Mouse (Mus musculus) adrenal gland, postnatal 25 days (tissue): ENCODE measurements around the gene Lta. TPM values are rescaled to one million over a fixed set of nuclear protein-coding genes. Genes with fewer than 3 reads are reported as not detected.
"Not testable (repeated sequence)": the region's sequence is repeated elsewhere in the genome, so short reads cannot be mapped to it uniquely, and the experiment has no call there.

Source experiments
- DNase-seq: peaks from one replicate; pipeline ENCODE4 v3.0.0; 2021; ENCODE audit warnings: mixed read lengths
- total RNA-seq: library from RNA; stranded (reverse); gene quantifications from 2 replicates; pipeline ENCODE4 v1.2.3, GENCODE M21; 2021

The Lta gene
- total RNA-seq, 1 experiment from 2014 or later: 0.30 TPM

DNA sequence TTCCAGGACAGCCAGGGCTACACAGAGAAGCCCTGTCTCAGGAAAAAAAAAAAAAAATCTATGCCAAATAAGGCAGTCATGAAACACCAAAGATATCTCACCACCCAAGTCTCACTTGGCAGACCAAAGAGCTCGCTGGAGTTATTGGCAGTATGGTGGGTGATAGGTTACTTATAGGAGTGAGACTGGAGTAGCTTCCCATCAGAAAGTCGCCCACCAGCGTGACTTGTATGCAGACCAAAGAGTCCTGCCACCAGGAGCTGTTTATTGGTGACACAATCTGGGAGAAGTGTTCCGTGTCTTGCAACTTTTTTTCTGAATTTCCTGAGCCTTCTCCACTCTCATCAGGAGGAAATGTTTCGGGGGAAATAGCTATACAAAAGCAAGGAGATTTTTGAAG lies 34.5 kb upstream of the Lta start:
- DNase-seq: no peak

DNA sequence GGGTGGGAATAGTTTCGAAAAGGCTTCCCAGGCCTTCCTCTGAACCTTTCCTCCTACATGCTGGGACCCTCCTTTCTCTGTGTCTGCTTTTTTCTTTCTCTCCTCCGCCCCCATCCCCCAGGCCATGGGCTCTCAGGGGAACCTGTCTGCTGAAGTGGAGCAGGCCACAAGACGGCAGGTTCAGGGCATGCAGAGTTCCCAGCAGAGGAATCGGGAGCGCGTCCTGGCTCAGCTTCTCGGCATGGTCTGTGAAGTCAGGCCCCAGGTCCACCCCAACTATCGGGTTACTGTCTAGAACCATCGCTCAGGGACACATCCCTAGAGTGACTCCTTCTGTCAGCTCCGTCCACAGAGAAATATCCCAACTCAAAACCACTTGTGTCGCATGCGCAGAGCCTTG lies 32.4 kb upstream of the Lta start:
- DNase-seq: no peak

DNA sequence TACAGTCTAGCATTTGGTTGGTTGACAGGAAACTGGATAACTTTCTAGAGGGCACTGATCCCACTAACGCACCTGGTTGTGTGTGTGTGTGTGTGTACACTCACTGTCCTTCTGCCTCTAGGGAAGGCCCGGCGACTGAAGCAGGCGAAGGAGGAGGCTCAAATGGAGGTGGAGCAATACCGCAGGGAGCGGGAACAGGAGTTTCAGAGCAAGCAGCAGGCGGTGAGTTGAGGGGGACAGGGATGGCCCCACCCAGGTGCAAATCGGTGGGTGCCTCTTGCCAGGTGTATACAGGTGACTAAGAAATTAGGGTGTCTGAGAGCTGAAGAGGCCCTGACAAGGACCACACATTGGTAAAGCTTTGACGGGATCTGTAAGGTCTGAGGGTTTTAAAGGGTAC lies 31.8 kb upstream of the Lta start:
- no peak for DNase-seq

DNA sequence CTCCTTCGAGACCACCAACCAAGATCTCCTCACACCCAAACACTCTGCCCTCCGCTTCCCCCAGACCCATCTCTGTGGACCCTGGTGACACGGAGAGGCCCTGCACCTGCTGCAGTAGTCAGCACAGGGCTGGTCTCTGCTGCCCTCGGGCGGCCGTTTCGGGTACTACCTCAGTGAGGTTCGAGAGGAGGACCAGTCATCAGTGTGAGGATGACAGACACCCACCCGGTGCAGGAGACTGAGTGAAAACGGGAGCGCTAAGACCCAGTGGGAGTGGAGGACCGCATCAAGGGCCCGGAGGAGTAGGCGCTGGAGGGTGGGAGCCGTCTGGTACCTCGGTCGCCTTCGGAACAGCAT lies 31.2 kb upstream of the Lta start:
- peak; percentile 98 for DNase-seq

DNA sequence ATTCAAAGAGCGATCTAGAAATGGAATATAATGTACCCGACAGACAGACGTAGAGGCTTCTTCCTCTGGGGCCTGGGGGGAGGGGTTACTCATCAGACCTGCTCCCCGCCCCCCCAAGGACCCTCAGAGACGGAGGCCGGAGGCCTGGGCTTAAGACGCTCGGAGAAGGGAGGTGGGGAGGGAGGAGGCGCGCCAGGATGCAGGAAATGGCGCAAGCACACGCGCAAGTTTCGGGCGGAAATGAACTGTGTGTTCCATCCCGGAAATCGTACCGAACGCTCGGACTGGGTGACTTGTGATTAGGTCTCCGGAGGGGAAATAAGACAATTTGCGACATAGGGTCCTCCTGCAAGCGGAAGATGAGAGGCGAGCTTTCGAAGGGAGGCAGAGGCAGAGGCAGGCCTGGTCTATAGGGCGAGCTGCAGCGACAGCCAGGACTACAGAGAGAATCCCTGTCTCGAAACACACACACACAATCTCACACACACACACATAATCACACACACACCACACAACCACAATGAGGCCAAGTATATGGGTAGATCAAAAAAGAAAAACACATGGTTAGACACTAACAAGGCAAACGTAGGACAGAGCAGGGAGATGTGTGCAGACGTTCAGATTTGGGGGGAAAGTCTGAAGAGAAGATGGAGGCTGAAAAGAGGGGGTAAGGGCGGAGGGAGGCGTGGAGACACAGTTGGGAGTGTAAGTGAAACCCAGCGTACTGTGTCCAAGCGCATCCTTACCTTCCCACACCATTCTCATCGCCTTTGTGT lies 30.7 kb upstream of the Lta start, which contains the start of gene Nfkbil1:
Nfkbil1 (minus strand) TSS at position 179 of the 776 bp plus-strand sequence.
- peak; percentile 87 for DNase-seq

- peak; percentile 58 for DNase-seq
These were observed 29.8 kb upstream of the Lta start for GRCm38 (mm10) chr17:35234903-35235302.

- DNase-seq: not testable (repeated sequence)
These were observed 28.9 kb upstream of the Lta start for GRCm38 (mm10) chr17:35234090-35234489.

- no peak for DNase-seq
These were observed 28.2 kb upstream of the Lta start, which contains the start of gene Atp6v1g2 for GRCm38 (mm10) chr17:35233114-35233980. Gene Atp6v1g2 (plus strand): TSS chr17:35233660.

DNA sequence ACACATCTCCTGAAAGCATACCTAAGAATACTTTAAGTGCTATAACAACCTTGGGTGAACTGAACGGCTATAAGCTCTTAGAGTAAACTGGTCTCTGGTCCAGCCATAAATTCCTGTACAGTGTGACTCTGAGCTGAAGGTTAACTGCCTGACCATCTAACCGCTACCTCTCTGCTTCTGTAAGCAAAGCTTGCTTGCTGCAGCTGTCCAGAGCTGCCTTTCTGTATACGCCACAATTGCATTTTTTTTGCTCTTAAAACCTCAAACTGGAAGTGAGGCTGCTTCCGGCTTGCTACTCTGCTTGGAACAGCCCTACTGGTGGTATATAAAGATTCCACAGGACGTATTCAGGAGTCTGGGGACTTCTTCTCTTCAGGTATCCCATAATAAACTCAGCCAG lies 27.5 kb upstream of the Lta start:
- no peak for DNase-seq

DNA sequence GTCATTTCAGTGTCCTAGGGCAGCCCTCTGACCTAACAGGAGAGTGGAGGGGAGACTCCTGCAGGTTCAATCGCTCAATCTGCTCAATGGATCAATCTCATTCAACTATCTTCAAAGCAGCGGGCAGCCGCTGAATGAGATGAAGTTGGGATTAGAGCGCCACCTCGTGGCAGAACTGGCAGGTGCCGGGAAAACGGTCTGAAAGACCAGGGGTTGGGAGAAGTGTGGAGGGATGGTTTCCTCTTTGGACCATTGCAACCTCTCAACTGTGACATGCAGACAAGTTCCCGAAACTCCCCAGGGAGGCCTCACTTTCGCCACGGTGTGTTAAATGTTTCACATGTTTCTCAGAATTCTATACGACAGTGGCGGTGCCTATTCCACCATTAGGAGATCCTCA lies 26.9 kb upstream of the Lta start:
- DNase-seq: peak; percentile 89

GRCm38 (mm10) chr17:35231022-35231421 lies 25.9 kb upstream of the Lta start:
- DNase-seq: no peak

DNA sequence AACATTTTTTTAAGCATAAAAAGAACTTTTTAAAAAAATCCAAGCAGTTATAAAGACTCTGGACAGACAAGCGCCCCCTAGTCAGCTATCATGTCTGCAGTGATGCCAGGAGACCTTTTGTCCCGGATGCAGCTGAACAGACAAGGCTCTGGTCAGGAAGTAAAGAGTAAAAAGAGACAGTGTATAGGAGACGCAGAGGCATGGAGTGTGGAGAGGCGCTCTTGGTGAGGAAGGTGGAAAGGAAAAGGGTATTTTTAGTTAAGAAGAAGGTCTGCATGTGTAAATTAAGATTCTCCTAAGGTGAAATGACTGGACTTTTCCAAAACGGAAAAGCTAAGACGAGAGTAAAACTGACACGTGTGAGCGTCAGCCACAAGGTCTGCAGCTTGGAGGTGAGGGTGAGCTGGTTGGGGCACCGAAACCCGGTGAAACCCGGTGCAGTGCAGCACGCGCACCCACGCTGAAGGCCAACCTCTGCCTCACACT lies 21.5 kb upstream of the Lta start:
- DNase-seq: no peak

DNA sequence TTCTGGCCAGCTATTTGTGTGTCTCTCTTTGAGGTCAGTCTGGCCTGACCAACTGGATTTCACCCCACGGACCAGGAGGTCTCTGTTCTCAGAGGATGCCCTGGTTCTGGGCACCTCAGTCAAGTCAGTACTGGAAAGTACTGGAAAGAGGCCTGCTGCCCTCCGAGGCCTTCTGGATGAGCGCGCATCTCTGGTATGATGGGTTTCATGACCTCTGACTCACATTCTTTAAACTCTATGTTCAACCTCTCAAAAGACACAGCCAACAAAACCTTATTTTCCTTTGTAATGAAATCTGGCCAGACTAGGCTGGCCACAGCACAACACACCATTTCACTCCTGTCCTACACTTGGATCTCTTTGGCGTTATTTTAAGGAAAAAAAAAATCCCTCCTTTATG lies 20.3 kb upstream of the Lta start:
- DNase-seq: no peak

GRCm38 (mm10) chr17:35224641-35225040 lies 19.5 kb upstream of the Lta start:
- no peak for DNase-seq

DNA sequence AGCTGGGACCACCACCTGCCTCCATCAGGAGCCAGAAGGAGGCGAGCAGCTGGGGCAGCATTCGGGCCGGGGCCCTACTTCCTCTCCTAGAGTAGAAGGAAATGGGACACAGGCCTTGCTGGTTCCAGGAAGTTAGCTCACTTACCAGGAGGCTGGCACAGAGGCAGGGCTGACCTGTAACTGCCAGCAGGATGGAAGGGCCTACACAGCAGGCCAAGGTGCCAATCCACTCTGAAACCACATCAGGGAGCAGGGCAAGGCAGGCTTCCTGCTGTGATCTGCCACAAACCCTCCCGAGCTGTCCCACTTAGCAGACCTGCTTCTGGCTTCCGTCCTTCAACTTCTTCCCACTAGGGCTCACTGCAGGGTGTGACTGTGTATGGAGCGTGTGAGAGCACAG lies 17.1 kb upstream of the Lta start:
- no peak for DNase-seq

GRCm38 (mm10) chr17:35220156-35220952 lies 15.2 kb upstream of the Lta start, which contains the start of gene Gm16181:
Gene Gm16181 (plus strand): TSS chr17:35220834.
- no peak for DNase-seq

DNA sequence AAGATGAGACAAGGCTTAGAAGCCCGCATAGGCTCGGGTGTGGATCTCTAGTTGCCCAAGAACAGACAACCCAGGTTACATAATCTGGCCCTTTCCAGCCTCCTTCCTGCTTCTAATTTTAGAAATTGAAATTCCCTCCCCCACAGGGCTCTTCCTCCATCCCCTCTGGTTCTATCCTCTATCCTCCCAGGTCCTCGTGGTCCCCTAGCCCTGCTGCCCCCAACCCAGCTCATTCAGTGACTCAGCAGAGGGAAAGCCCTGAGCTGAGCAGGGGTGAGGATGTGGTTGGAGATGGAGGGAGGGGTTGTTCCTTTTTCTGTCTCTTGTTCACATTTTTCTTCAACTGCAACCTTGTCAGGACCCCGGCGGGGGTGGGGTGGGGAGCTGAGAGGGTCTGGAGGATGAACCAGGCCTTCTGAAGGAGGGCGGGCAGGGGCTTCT lies 14.5 kb upstream of the Lta start:
- DNase-seq: no peak

DNA sequence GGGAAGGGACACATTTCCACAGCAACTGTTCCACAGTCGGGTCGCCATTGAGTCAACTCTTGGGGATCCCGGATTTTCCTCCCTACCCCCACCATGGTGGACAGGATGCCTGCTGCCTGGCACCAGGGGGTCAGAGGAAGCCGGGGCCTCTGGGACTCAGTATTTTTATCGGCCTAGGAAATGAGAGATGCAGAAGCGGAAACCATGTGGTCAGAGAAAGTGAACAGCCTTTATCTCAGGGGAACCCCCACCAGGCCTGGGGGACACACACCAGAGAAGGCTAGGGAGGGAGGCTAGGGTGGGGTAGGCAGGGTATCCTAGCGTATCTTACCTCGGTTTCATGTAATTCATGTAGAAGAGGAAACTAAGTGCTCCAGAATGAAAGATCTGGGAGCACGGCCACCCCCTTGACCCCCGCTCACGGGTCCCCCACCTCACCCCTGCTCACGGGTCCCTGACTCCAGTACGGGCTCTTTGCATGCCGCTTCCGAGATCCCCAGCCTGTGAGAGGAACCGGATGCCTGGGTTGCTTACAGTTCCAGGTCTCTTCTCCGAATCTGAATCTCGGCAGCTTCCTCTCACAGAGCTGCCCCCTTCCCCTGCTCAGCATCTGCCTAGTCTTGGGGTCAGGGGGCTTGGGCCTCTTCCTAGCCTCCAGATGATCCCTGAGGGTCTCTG lies 13.5 kb upstream of the Lta start:
- DNase-seq: no peak

- DNase-seq: no peak
These were observed 7.9 kb upstream of the Lta start for GRCm38 (mm10) chr17:35213071-35213470.

- no peak for DNase-seq
These were observed 5.4 kb upstream of the Lta start for GRCm38 (mm10) chr17:35210593-35210992.

- DNase-seq: no peak
These were observed 4.8 kb upstream of the Lta start for GRCm38 (mm10) chr17:35209785-35210535.
